34 mouse cellular contexts compared by ENCODE assay signal in the genomic region with DNA sequence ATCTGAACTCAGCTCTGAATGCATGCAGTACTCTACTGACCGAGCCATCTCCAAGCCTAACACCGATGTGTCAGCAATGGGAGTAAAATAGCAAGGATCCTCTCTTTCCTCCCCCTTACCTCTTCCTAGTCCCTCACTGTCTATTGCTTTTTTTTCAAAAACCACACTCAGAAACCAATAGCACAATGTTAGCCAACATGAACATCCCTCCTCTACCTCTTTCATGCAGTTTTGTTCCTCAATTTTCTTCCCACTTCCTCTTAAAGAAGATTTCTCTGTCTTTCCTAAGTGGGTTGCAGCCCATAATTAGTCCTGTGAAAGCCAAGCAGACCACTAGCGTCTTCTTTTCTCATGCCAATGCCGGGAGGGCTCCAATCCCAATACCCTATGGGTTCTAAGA. TPM values are rescaled to one million over a fixed set of nuclear protein-coding genes. Genes with fewer than 3 reads are reported as not detected.
DNase-seq lines count a peak whose midpoint lies in the region; ATAC-seq lines count a peak whose summit lies in the region.
"Had no signal": no experiment of that assay in that cellular context is flagged by ENCODE, and none has a peak within 500 bp of the region (broad histone marks: within the 10 kb centered on the region; RNA-seq: fewer than 3 reads in every experiment).

No protein-coding gene starts in this region.

- no peak overlapping the region for H3K4me3 ChIP-seq in midbrain, embryonic 11.5 days (ENCODE audit: low read depth, low read length)
- no peak overlapping the region for H3K4me3 ChIP-seq in midbrain, embryonic 15.5 days
- H3K4me3 ChIP-seq in macrophage (ENCODE audit: inconsistent target): peak overlapping the region; percentile 5; the same call in 1 of the 2 replicates
- H3K4me3 ChIP-seq: embryonic facial prominence, embryonic 10.5 days; embryonic facial prominence, embryonic 15.5 days; forebrain, embryonic 12.5 days; hindbrain, embryonic 15.5 days; left cerebral cortex, adult 2 months; limb, embryonic 13.5 days; midbrain, embryonic 12.5 days had no signal

- no peak overlapping the region for H3K9ac ChIP-seq in midbrain, embryonic 11.5 days (ENCODE audit: low read length)
- H3K9ac ChIP-seq in midbrain, embryonic 15.5 days: no peak overlapping the region
- H3K9ac ChIP-seq: embryonic facial prominence, embryonic 15.5 days; forebrain, embryonic 12.5 days; forebrain, postnatal 0 days; hindbrain, embryonic 15.5 days; limb, embryonic 13.5 days; midbrain, embryonic 12.5 days had no signal

- H3K4me2 ChIP-seq in midbrain, embryonic 11.5 days: no peak overlapping the region
- no peak overlapping the region for H3K4me2 ChIP-seq in midbrain, embryonic 15.5 days
- H3K4me2 ChIP-seq: embryonic facial prominence, embryonic 15.5 days; forebrain, embryonic 12.5 days; heart, embryonic 11.5 days; hindbrain, embryonic 15.5 days; limb, embryonic 13.5 days; midbrain, embryonic 12.5 days had no signal

- no peak overlapping the region for H3K27ac ChIP-seq in midbrain, embryonic 11.5 days (ENCODE audit: low read depth, low read length)
- no peak overlapping the region for H3K27ac ChIP-seq in midbrain, embryonic 15.5 days
- peak overlapping the region; percentile 75 for H3K27ac ChIP-seq in macrophage
- H3K27ac ChIP-seq: embryonic facial prominence, embryonic 10.5 days; embryonic facial prominence, embryonic 15.5 days; forebrain, embryonic 12.5 days; hindbrain, embryonic 15.5 days; left cerebral cortex, adult 2 months; limb, embryonic 13.5 days; midbrain, embryonic 12.5 days; stomach, postnatal 0 days had no signal

- peaks cover 13% of the 10 kb centered on the region for H3K4me1 ChIP-seq in midbrain, embryonic 11.5 days (ENCODE audit: control insufficient read depth, insufficient read depth, low read length)
- peaks cover 24% of the 10 kb centered on the region for H3K4me1 ChIP-seq in midbrain, embryonic 15.5 days

- H3K36me3 ChIP-seq in midbrain, embryonic 11.5 days (ENCODE audit: control insufficient read depth, insufficient read depth, low read length): no peaks in the 10 kb centered on the region
- no peaks in the 10 kb centered on the region for H3K36me3 ChIP-seq in midbrain, embryonic 15.5 days (replicated peaks)
- H3K36me3 ChIP-seq in macrophage (ENCODE audit: inconsistent target): no peaks in the 10 kb centered on the region
- H3K36me3 ChIP-seq: embryonic facial prominence, embryonic 10.5 days; embryonic facial prominence, embryonic 15.5 days; forebrain, embryonic 12.5 days; hindbrain, embryonic 15.5 days; limb, embryonic 13.5 days; midbrain, embryonic 12.5 days had no signal

- DNase-seq in midbrain, embryonic 11.5 days (ENCODE audit: low spot score, missing footprints): peak; percentile 12
- DNase-seq in gastrocnemius, adult 8-10 months (ENCODE audit: low spot score in 2 of 2): no peak
- DNase-seq in cerebellum, adult 8-10 months: no peak
- no peak for DNase-seq in cerebellum, adult 9-10 months
- DNase-seq: adrenal gland, adult 8-10 months; B cell, adult 2 months; cerebellum, adult 11 months; cerebellum, postnatal 14 days; forebrain, postnatal 0 days; gastrocnemius, postnatal 10 days; heart, postnatal 36 days; kidney, adult 11 months; kidney, postnatal 25 days; lung, adult 18-20 months; retina, postnatal 1 day; right cerebral cortex, postnatal 14 days; spleen, adult 18-20 months; thymus, adult 18-20 months; thymus, postnatal 25 days had no signal

- no peaks in the 10 kb centered on the region for H3K9me3 ChIP-seq in midbrain, embryonic 11.5 days (ENCODE audit: control insufficient read depth, low read length)
- no peaks in the 10 kb centered on the region for H3K9me3 ChIP-seq in midbrain, embryonic 15.5 days
- H3K9me3 ChIP-seq: embryonic facial prominence, embryonic 10.5 days; embryonic facial prominence, embryonic 15.5 days; forebrain, embryonic 12.5 days; hindbrain, embryonic 15.5 days; limb, embryonic 13.5 days; midbrain, embryonic 12.5 days had no signal

- ATAC-seq in midbrain, embryonic 11.5 days (ENCODE audit: low FRiP score): no peak
- ATAC-seq in midbrain, embryonic 15.5 days (replicated peaks): no peak
- ATAC-seq in common myeloid progenitor, adult 5-6 weeks (replicated peaks; ENCODE audit: low read depth, poor library complexity, severe bottlenecking): peak; percentile 75
- ATAC-seq: activated CD4-positive, CD25-positive, alpha-beta regulatory T cell, adult 4 months; forebrain, postnatal 0 days; inflammation-experienced regulatory T-cells, adult 6 months; lung, postnatal 0 days had no signal

- no peaks in the 10 kb centered on the region for H3K79me2 ChIP-seq in macrophage (ENCODE audit: inconsistent target)

- H3K27me3 ChIP-seq in midbrain, embryonic 11.5 days (ENCODE audit: control insufficient read depth, insufficient read depth, low read length): no peaks in the 10 kb centered on the region
- H3K27me3 ChIP-seq in midbrain, embryonic 15.5 days (replicated peaks): no peaks in the 10 kb centered on the region
- H3K27me3 ChIP-seq: embryonic facial prominence, embryonic 15.5 days; forebrain, embryonic 12.5 days; hindbrain, embryonic 15.5 days; limb, embryonic 13.5 days; midbrain, embryonic 12.5 days had no signal

- 91% methylated on average over 4 of the region's 4 CpGs for WGBS in midbrain, embryonic 11.5 days
- 93% methylated on average over 4 of the region's 4 CpGs for WGBS in midbrain, embryonic 15.5 days
- WGBS in macrophage (ENCODE audit: missing documents): 0% methylated on average over 4 of the region's 4 CpGs

RNA-seq across cellular contexts. Expression of a gene that starts 57.3 kb away (rescaled TPM):
- 54.1 and 55.9 TPM in 2 replicates for polyA plus RNA-seq in midbrain, embryonic 11.5 days (2014; fragmentation: Nextera tagmentation; extraction: Ambion mirVana)
- 51.2 and 53.2 TPM in 2 replicates for polyA plus RNA-seq in midbrain, embryonic 15.5 days (2015; fragmentation: Nextera tagmentation; extraction: Ambion mirVana)
- total RNA-seq in common myeloid progenitor, adult 5-6 weeks (2017): 60.5 and 64.4 TPM in 2 replicates
- total RNA-seq in macrophage (2018; cell fraction: chromatin; rRNA removed): 10 to 100 TPM in 14 of 26 experiments, 1 to 10 TPM in 12; 1.5 to 22.9 (median 10.7) TPM
- 10 to 100 TPM; 10.6 to 41.1 (median 27.2) TPM for total RNA-seq in macrophage (2018; cell fraction: cytosol; rRNA removed)
- 10 to 100 TPM in 16 of 26 experiments, 1 to 10 TPM in 10; 5.7 to 27.1 (median 12.2) TPM for total RNA-seq in macrophage (2018; cell fraction: nucleus; rRNA removed)
- polyA plus RNA-seq in macrophage (2018): 26.4 to 27.2 TPM (median 26.7 TPM) in 3 replicates
- 10 to 100 TPM; 22.1 to 27.9 (median 25.4) TPM for total RNA-seq in gastrocnemius, adult 8-10 months (2022)

RNA-seq across cellular contexts. Expression of a gene that starts 57.4 kb away (rescaled TPM):
- polyA plus RNA-seq in midbrain, embryonic 11.5 days (2014; fragmentation: Nextera tagmentation; extraction: Ambion mirVana): 60.1 and 64.1 TPM in 2 replicates
- polyA plus RNA-seq in midbrain, embryonic 15.5 days (2015; fragmentation: Nextera tagmentation; extraction: Ambion mirVana): 38.9 and 41.6 TPM in 2 replicates
- 28.6 and 35.0 TPM in 2 replicates for total RNA-seq in common myeloid progenitor, adult 5-6 weeks (2017)
- total RNA-seq in macrophage (2018; cell fraction: chromatin; rRNA removed): 10 to 100 TPM in 3 of 26 experiments, 1 to 10 TPM in 23; 1.2 to 11.1 (median 7.7) TPM
- 10 to 100 TPM in 17 of 26 experiments, 1 to 10 TPM in 9; 5.5 to 13.7 (median 10.9) TPM for total RNA-seq in macrophage (2018; cell fraction: cytosol; rRNA removed)
- total RNA-seq in macrophage (2018; cell fraction: nucleus; rRNA removed): 10 to 100 TPM in 6 of 26 experiments, 1 to 10 TPM in 20; 2.8 to 14.6 (median 8.8) TPM
- polyA plus RNA-seq in macrophage (2018): 10.1 to 23.1 TPM (median 12.5 TPM) in 3 replicates
- 10 to 100 TPM; 23.0 to 26.5 (median 25.5) TPM for total RNA-seq in gastrocnemius, adult 8-10 months (2022)
